Mouse (Mus musculus) kidney, postnatal 14 days (tissue): Measurements from ENCODE around the gene Rabgap1.

Experiments used
- DNase-seq: peaks from one replicate; pipeline ENCODE4 v3.0.0; 2022; ENCODE audit warnings: mixed read lengths

The Rabgap1 gene

GRCm38 (mm10) chr2:37442611-37443591, at the start of gene Rabgap1, which contains the start of the genes Zbtb26 and Zbtb6:
Gene Rabgap1, plus strand, starts transcription at chr2:37443279.
Gene Zbtb26, minus strand, starts transcription at chr2:37443135.
Gene Zbtb6, minus strand, starts transcription at chr2:37443171.
- peak; percentile 97 for DNase-seq

GRCm38 (mm10) chr2:37395539-37395938, 47.5 kb upstream of the Rabgap1 start:
- no peak for DNase-seq

DNA sequence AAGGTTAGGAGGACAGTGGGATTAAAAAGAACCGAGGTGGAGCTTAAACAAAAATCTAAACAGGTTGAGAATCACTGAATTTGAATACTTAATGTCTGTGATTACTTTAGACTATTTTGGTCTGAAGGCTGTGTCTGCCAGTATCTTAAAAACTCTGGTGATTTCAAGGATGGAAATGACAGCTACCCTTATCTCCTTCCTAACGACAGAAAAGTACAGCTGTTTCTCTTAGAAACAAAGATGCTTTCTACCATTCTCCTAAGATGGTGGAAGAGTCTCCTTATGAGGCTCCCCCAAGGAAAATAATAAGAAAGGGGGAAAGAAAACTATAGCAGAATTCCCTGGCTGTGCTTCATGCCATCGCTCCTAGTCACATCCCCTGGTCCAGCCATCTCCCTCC, 21.2 kb upstream of the Rabgap1 start:
- no peak for DNase-seq

- DNase-seq: peak; percentile 96
These were observed 20.5 kb upstream of the Rabgap1 start, which contains the start of gene Rc3h2 for GRCm38 (mm10) chr2:37422306-37423304. Gene Rc3h2, minus strand, starts transcription at chr2:37422903.

- DNase-seq: no peak
These were observed 19.4 kb upstream of the Rabgap1 start for GRCm38 (mm10) chr2:37423671-37424070.

DNA sequence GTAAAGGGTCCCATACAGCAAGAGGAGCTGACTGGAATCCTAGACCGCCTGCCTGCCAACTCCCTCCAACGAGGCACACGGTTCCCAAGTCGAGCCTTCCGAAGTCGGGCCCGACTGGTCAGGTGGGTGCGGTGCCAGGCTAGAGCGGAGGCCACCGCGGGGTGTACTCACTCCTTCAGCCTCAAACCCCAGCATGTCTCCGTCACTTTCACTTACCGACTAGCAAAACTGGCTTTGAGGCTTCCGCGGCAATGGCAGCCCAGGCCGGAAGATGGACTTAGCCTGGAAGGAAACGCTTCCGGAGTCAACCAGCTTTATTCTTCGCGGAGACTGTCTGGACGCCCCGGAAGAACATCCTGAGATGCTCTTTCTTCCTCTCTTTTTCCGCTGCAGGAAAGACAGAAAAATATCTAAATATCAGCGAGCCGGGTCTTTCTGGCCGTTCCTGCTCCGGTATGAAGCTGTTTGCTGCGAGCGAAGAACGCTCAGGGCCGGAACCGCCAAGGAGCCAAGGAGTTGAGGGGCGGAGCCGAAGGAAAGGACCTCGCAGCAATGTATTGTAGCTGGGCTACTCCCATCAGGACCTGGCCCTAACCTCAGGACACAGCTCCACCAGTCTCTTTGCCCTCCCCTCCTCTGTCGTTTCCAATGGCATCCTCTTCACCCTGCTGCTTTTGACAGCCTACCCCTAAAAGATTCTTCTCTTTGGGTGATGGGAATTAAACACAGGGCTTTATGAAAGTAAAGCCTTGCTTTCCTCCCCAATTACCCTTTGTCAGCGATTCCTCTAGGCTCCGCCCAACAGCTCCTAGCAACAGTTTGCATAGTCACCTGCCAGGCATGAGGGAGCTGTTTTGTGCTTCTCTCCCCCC, 12.2 kb upstream of the Rabgap1 start:
- peak; percentile 92 for DNase-seq

GRCm38 (mm10) chr2:37431609-37432008, 11.5 kb upstream of the Rabgap1 start:
- DNase-seq: no peak

DNA sequence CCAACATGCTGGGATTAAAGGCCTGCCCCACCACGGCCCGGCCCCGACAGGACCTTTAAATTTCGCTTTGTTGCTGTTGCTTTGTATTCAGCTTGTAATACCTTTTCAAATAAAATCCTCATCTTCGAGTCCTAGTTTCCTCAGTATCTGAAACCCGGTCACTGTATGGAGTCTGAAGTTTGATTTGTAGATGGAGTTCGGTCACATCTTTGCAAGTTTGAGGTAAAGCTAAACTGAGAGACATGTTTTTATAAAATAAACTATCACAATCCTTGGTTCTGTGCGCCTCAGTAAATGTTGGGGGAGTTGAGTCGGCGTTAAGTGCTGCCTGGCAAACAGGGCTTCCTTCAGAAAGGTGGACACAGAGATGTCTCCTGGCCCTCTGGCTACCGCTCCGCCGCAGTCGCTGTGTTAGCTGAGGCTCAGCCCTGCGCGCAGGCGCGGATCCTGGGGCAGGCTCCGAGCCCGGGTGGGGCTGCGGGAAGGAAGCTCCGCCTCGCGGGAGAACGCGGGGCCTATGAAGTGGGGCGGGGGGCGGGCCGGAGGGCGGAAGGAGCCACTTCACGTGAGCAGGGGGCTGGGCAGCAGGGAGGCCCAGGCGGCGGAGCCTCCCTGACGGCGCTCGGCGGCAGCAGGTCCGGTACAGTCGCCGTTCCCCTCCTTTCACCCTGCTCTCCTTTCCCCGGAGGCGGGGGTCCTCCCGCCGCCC, 8.7 kb downstream of the Rabgap1 start:
- DNase-seq: peak; percentile 96

DNA sequence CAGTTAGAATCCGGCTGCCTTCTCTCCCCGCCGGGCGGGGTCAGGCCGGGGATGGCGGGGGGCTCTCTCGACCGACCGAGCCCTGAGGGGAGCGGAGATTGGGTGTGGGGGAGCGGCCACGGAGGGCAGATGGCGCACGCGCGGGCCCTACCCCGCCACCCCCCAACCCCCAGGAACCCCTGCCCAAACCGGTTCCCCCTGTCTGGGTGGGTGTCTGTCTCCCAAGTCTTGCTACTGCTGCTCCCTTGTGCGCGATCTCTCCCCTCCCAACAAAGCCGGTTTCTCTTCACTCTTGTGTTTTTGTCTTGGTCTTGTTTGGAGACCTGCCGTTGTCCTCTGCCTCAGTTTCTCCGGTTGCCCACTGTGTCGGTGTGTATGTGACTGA, 9.3 kb downstream of the Rabgap1 start:
- no peak for DNase-seq

GRCm38 (mm10) chr2:37460707-37461106, 17.6 kb downstream of the Rabgap1 start:
- no peak for DNase-seq

DNA sequence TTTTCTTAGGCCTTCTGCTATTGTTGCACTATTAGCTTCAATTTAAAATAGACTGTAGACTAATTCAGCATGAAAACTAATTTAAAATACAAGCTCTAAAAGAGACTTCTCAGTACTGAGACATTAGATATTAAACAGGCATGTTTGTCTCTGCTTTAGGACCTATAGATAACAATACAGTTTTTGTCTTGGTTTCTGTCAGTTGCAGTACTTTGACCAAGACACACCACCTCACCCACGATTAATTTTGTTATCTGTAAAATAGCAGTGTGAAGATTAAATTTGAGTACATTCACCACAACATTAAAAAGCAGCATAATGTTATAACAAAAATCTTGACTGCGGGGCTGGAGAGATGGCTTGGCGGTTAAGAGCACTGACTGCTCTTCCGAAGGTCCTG, 23.2 kb downstream of the Rabgap1 start:
- no peak for DNase-seq

DNA sequence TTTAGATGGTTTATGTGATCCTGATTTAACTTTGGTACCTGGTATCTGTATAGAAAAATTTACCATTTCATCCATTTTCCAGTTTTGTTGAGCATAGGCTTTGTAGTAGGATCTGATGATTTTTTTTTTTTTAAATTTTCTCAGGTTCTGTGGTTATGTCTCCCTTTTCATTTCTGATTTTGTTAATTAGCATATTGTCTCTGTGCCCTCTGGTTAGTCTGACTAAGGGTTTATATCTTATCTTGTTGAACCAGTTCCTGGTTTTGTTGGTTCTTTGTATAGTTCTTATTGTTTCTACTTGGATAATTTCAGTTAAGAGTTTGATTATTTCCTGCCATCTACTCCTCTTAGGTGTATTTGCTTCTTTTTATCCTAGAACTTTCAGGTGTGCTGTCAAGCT, 36.5 kb downstream of the Rabgap1 start:
- no peak for DNase-seq

GRCm38 (mm10) chr2:37480039-37480438, 37.0 kb downstream of the Rabgap1 start:
- no peak for DNase-seq

- DNase-seq: no peak
These were observed 41.1 kb downstream of the Rabgap1 start for GRCm38 (mm10) chr2:37484165-37484564.

GRCm38 (mm10) chr2:37485370-37485769, 42.3 kb downstream of the Rabgap1 start:
- DNase-seq: peak; percentile 48

DNA sequence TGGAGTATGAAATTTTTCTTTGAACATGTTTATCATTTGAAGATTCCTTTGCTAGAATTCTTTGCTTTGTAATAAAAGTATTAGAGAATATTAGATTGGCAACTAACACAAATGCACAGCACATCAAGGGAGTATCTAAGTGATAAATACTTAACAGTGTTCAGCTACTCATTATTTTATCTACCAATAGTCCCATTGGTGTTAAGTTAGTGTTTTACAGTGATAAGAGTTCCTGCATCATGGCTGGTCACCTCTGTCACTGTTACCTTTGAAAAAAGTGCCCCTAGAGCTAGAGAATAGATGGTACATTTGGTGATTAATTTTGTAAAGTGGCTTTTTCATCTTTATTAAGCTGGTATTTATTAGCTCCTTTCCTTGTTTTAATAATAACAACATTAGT, 43.3 kb downstream of the Rabgap1 start:
- DNase-seq: no peak

- DNase-seq: no peak
These were observed 45.9 kb downstream of the Rabgap1 start for GRCm38 (mm10) chr2:37488956-37489355.

- DNase-seq: no peak
These were observed 54.2 kb downstream of the Rabgap1 start for GRCm38 (mm10) chr2:37497321-37497720.

DNA sequence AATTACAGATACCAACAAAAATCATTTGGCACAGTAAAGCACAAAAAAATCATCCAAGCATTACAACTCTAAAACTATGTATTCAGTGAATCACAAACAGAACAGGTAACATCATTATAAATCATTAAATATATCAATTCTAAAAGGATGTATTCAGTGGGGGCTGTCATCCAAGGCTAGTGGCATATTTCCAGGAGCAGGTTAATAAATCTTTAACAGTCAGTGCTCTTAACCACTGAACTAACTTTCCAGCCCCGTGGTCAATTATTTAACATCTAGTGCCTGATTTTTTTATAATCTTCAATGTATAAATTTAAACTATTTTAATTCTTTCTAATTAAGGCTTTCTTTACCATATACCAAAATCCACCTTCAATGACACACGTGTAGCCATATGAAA, 62.8 kb downstream of the Rabgap1 start:
- peak; percentile 8 for DNase-seq

- DNase-seq: no peak
These were observed 68.2 kb downstream of the Rabgap1 start for GRCm38 (mm10) chr2:37511134-37511901.
